Mouse (Mus musculus) kidney, postnatal 0 days (tissue): Measurements from ENCODE around the gene Nrgn. TPM values are rescaled to one million over a fixed set of nuclear protein-coding genes. Genes with fewer than 3 reads are reported as not detected.

Experiments used
- ATAC-seq: fragments of 200-750 bp; cut with Nextera tagmentation; replicated peaks from 2 replicates; pipeline ENCODE4 v1.8.0; 2017; ENCODE audit warnings: low read depth, moderate number of reproducible peaks, moderate TSS enrichment, moderate library complexity; ENCODE audit not compliant: low FRiP score
- DNase-seq: peaks from one replicate; pipeline ENCODE4 v3.0.0-alpha.2; 2016; ENCODE audit warnings: low spot score
- H3K27ac ChIP-seq: fragments of 300-500 bp; sonication (generic); 2 replicates; pipeline ENCODE4 v1.5.1; 2014; ENCODE audit warnings: mild to moderate bottlenecking
- H3K27me3 ChIP-seq: fragments of 300-500 bp; sonication (generic); 2 replicates; pipeline ENCODE4 v1.6.1; 2014; ENCODE audit warnings: low read length, mixed read lengths; ENCODE audit not compliant: insufficient read depth
- H3K36me3 ChIP-seq: fragments of 300-500 bp; sonication (generic); 2 replicates; pipeline ENCODE4 v1.6.1; 2014; ENCODE audit warnings: low read length, mixed read lengths; ENCODE audit not compliant: insufficient read depth
- H3K4me1 ChIP-seq: fragments of 300-500 bp; sonication (generic); replicated peaks from 2 replicates; pipeline ENCODE4 v1.6.1; 2014; ENCODE audit warnings: antibody characterized with exemption, low read length, mixed read lengths; ENCODE audit not compliant: insufficient read depth
- H3K4me2 ChIP-seq: fragments of 300-500 bp; sonication (generic); 2 replicates; pipeline ENCODE4 v1.6.1; 2014; ENCODE audit warnings: mild to moderate bottlenecking, low read length, moderate library complexity, mixed read lengths
- H3K4me3 ChIP-seq: fragments of 300-500 bp; sonication (generic); replicated peaks from 2 replicates; pipeline ENCODE4 v1.5.1; 2014; ENCODE audit warnings: low read depth, low read length
- H3K9ac ChIP-seq: fragments of 300-500 bp; sonication (generic); 2 replicates; pipeline ENCODE4 v1.6.1; 2014; ENCODE audit warnings: low read depth, low read length
- H3K9me3 ChIP-seq: fragments of 300-500 bp; sonication (generic); replicated peaks from 2 replicates; pipeline ENCODE4 v1.6.1; 2016; ENCODE audit warnings: low read length, inconsistent platforms, mixed read lengths
- CTCF ChIP-seq: IDR thresholded peaks from 2 replicates; pipeline ENCODE4 v1.5.1; 2016; ENCODE audit warnings: antibody characterized with exemption, low read depth, mild to moderate bottlenecking, moderate library complexity
- WGBS: fragments of 180-500 bp; shearing (Covaris S2); extraction: QIAGEN DNeasy Blood & Tissue Kit; methylation state at CpG from one replicate; pipeline ENCODE4 v1.1.7; 2014; 5-methylcytosine and 5-hydroxymethylcytosine counted together
- polyA plus RNA-seq: library from polyadenylated mRNA; unstranded; fragments of >200 nt; fragmentation: Nextera tagmentation; extraction: Ambion mirVana; gene quantifications from 2 replicates; pipeline ENCODE4 v1.2.1, GENCODE M21; 2015

The Nrgn gene
- 3.3 and 3.6 TPM in 2 replicates for polyA plus RNA-seq

GRCm38 (mm10) chr9:37552536-37553293, at the start of gene Nrgn:
Nrgn (minus strand) TSS chr9:37552904.
- H3K4me2 ChIP-seq, result peak within 1 kb of the TSS; percentile 74
- H3K27me3 ChIP-seq, result peaks cover 13% of the 10 kb centered on the region
- H3K9ac ChIP-seq, result no peak within 1 kb of the TSS; the same call in 1 of the 2 replicates
- no peak for TF ChIP-seq CTCF
- 6% methylated on average over 31 of the region's 31 CpGs for WGBS
- 0 out of 2 replicates have a peak, but pooled peaks cover 6% of the 10 kb centered on the region for H3K4me1 ChIP-seq
- no peaks in the 10 kb centered on the region for H3K36me3 ChIP-seq
- H3K27ac ChIP-seq, result no peak within 1 kb of the TSS
- DNase-seq, result peak; percentile 95
- H3K4me3 ChIP-seq, result peak within 1 kb of the TSS; percentile 39
- ATAC-seq, result peak; percentile 92
- H3K9me3 ChIP-seq, result no peaks in the 10 kb centered on the region

GRCm38 (mm10) chr9:37600538-37601205, 48.0 kb upstream of the Nrgn start:
- no peaks in the 10 kb centered on the region for H3K27me3 ChIP-seq
- H3K4me2 ChIP-seq, result no peak overlapping the region
- H3K27ac ChIP-seq, result no peak overlapping the region
- H3K9me3 ChIP-seq, result no peaks in the 10 kb centered on the region
- no peak overlapping the region for H3K9ac ChIP-seq
- 0 out of 2 replicates have a peak, but pooled peaks have one; percentile 2 for TF ChIP-seq CTCF
- ATAC-seq (no peak), DNase-seq (no peak)
- H3K4me1 ChIP-seq, result no peaks in the 10 kb centered on the region
- no peak overlapping the region for H3K4me3 ChIP-seq
- WGBS, result 96% methylated on average over 2 of the region's 2 CpGs
- H3K36me3 ChIP-seq, result no peaks in the 10 kb centered on the region

- no peaks in the 10 kb centered on the region for H3K27me3 ChIP-seq
- H3K4me2 ChIP-seq, result no peak overlapping the region
- no peak overlapping the region for H3K9ac ChIP-seq
- no peak overlapping the region for H3K27ac ChIP-seq
- no peak for ATAC-seq
- WGBS, result 78% methylated on average over 2 of the region's 2 CpGs
- H3K9me3 ChIP-seq, result no peaks in the 10 kb centered on the region
- H3K4me3 ChIP-seq, result no peak overlapping the region
- no peaks in the 10 kb centered on the region for H3K36me3 ChIP-seq
- no peak for DNase-seq
- H3K4me1 ChIP-seq, result no peaks in the 10 kb centered on the region
- no peak for TF ChIP-seq CTCF
These were observed 45.9 kb upstream of the Nrgn start for GRCm38 (mm10) chr9:37598637-37599036.

GRCm38 (mm10) chr9:37595570-37595969, 42.9 kb upstream of the Nrgn start:
- Histone ChIP-seq H3K27me3 (no peaks in the 10 kb centered on the region), H3K9ac (no peak overlapping the region), H3K4me2 (no peak overlapping the region), H3K27ac (no peak overlapping the region), H3K4me1 (no peaks in the 10 kb centered on the region), H3K36me3 (no peaks in the 10 kb centered on the region), H3K9me3 (no peaks in the 10 kb centered on the region), H3K4me3 (no peak overlapping the region)
- no peak for TF ChIP-seq CTCF
- ATAC-seq (no peak), DNase-seq (no peak)
- WGBS, result 81% methylated on average over 1 of the region's 1 CpGs

DNA sequence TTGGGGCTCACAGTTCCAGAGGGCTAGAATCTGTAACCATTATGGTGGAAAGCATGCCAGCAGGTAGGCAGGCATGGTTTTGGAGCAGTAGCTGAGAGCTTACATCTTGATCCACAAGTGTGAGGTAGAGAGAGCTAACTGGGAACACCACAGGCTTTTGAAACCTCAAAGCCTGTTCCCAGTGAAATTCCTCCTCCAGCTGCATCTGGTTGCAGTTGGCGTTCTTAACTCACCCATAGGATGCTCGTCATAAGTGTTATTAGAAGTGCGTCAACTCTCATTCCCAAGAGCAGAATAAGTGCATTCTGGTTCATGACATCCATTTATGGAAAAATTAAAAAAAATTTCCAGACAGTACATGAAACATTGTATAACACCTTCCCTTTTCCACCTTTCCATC, 41.0 kb upstream of the Nrgn start:
- Histone ChIP-seq H3K27me3 (no peaks in the 10 kb centered on the region), H3K4me2 (no peak overlapping the region), H3K4me3 (no peak overlapping the region), H3K9ac (no peak overlapping the region), H3K4me1 (no peaks in the 10 kb centered on the region), H3K9me3 (no peaks in the 10 kb centered on the region), H3K36me3 (no peaks in the 10 kb centered on the region), H3K27ac (no peak overlapping the region)
- WGBS, result 98% methylated on average over 3 of the region's 3 CpGs
- TF ChIP-seq CTCF, result no peak
- ATAC-seq (no peak), DNase-seq (no peak)

DNA sequence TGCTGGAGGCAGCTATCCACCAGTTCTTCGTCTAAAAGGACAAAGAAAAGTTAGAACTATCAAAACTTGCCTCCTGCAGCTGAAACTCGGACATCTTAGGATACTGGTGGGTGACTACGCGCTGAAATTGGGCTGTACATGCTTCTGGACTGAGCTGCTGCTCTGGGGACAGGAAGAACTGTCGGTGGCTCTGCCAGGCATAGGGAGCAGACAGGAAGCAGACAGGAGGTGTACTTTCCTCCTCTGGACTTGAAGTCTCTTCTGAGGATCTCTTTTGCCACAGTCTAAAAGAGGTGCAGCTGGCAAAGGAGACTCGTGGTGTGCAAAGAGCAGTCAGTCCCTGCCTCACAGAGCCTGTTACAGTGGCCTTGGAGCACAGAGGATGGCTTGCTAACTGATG, 39.9 kb upstream of the Nrgn start:
- no peak for ATAC-seq

More for the DNA sequence above, 39.9 kb upstream of the Nrgn start:
- TF ChIP-seq CTCF, result no peak
- Histone ChIP-seq H3K4me2 (no peak overlapping the region), H3K36me3 (no peaks in the 10 kb centered on the region), H3K9me3 (no peaks in the 10 kb centered on the region), H3K9ac (no peak overlapping the region), H3K27ac (no peak overlapping the region), H3K4me1 (no peaks in the 10 kb centered on the region), H3K4me3 (no peak overlapping the region), H3K27me3 (no peaks in the 10 kb centered on the region)
- 52% methylated on average over 6 of the region's 6 CpGs for WGBS
- DNase-seq, result no peak
